Mouse (Mus musculus) lung, adult 2 months (tissue): ENCODE measurements at regions not wholly inside any gene's neighbourhood (a gene's known extent, or its start where the extent isn't known, plus 50 kb on each side); places are given as distances from the start of the nearest gene placed in this dataset.

Experiments used
- CTCF ChIP-seq: fragments of 200-500 bp; IDR thresholded peaks from 2 replicates; pipeline ENCODE4 v1.5.1; 2011; ENCODE audit warnings: mild to moderate bottlenecking, low read length, control low read depth; ENCODE audit not compliant: insufficient read depth
- POLR2A ChIP-seq: fragments of 200-500 bp; IDR thresholded peaks from 2 replicates; pipeline ENCODE4 v1.6.1; 2011; ENCODE audit warnings: low read depth, mild to moderate bottlenecking, control low read depth, low read length, borderline replicate concordance; ENCODE audit errors: extremely low read depth

- TF ChIP-seq CTCF (no peak), POLR2A (no peak)
These were observed 811.7 kb downstream of the Mat2b start for GRCm38 (mm10) chr11:39883305-39883704.
